Mouse (Mus musculus): ENCODE data around the gene Ptprn. TPM values are rescaled to one million over a fixed set of nuclear protein-coding genes. Genes with fewer than 3 reads are reported as not detected.

Ptprn gene
- not detected for total RNA-seq (2021)
- long read RNA-seq, experiment 1 = 0 reads
- long read RNA-seq, experiment 2 = 0 reads

DNA sequence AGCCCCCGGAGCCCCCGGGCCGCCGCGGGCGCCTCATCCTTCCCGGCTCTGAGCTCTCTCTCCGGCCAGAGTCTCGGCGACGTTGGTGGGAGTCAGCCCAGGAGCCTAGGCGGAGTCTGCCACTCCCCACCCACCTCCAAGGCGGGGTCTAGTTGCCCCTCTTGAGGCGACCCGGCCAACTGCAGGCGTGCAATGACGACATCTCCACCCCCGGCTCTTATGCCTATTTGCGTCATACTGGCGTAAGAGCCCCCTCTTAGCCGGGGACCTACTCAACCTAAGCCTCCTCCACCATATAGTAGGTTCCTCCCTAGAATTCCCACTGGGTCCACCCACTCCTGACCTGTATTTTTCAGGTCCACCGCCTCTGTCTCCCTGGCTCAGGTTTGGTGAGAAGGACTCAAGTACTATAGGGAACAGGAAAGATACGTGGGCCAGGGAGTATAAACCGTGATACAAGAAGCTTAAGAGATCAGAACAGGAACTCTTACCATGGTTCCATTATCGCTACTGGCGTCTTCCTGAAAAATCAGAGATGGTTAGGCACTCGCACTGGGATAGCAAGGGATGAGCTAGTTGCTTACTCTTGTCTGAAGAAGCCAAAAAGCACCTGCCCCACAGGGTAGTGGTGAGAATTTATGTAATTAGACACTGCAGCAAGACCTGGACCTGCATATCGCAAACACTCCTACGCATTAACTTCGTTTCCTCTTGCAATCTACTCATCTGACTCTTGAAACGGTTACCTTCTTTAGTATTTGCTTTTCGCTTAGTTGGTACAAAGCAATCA, at the start of gene Ptprn:
Gene Ptprn (minus strand): TSS at position 412 of the 790 bp plus-strand sequence.
- Histone ChIP-seq H3K4me3 (no peak within 1 kb of the TSS), H3K27ac (no peak within 1 kb of the TSS)
- TF ChIP-seq CTCF (IDR thresholded peaks at IDR 0.05) = no peak
- intact Hi-C loops (cut with DNase I) = no loop called here
- DNase-seq = no peak

DNA sequence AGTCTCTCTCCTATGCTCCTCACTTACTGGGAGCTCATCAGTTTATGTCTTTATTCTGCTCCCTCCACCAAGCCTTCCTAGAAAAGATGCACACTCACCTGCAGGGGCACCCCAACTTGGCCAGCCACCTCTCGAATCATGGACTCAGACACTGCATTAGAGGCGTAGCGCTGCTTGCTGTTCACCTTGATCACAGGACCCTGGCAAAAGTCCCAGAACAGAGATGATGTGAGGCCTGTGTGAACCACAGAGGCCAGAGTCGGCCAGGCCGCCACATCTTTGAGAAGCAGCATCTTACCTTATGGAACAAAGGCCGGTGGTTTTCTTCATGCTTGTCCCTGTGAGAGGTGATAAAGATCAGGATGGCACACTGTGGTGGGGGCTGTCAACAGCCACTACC, 47.4 kb upstream of the Ptprn start:
- no peak overlapping the region for H3K4me3 ChIP-seq
- no peak for DNase-seq
- no peak for TF ChIP-seq CTCF (IDR thresholded peaks at IDR 0.05)
- no peak overlapping the region for H3K27ac ChIP-seq
- intact Hi-C loops (cut with DNase I) = loop anchor here (10.0 kb wide), 1 partner anchor 917 kb away; the partner anchor contains the start of gene Ctdsp1

DNA sequence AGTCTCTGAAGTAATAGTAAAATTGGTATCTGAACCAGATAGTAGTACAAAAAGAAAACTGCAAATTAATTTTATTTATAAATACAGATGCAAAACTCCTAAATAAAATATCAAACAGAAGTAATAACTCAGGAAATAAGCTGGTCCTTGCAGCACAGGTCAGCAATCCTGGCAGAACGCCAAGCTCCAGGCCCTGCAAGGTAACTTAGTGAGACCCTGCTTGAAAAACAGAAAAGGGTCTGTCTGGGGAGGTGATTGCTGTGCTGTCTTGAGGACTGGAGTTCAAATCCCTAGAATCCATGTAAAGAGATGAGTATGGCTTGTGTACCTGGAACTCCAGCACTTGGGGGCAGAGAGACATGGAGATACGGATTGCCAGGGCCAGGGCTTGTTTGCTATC, 40.4 kb upstream of the Ptprn start:
- H3K4me3 ChIP-seq = no peak overlapping the region
- no peak for DNase-seq
- TF ChIP-seq CTCF (IDR thresholded peaks at IDR 0.05) = no peak
- no peak overlapping the region for H3K27ac ChIP-seq
- intact Hi-C loops (cut with DNase I) = no loop called here

DNA sequence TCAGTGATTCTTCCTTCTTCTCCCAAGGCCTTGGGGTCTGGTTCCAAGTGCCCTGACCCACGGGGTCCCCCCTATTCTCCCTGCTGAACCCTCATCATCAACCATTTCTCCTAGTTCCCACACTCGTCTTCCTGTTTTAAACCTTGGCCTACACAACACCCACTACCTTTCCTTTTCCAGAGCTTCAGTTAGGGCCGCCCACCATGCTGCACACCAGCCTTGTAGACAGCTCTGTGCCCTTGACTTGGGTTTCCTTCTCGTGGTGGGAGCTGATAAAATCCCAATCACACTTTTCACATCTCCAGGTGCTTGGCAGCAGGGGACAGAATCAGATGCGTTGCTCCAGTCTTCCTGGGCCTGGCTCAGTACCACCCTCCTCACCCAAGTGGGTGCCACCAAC, 30.0 kb upstream of the Ptprn start:
- Histone ChIP-seq H3K27ac (no peak overlapping the region), H3K4me3 (no peak overlapping the region)
- no peak for DNase-seq
- TF ChIP-seq CTCF (IDR thresholded peaks at IDR 0.05) = no peak
- intact Hi-C loops (cut with DNase I) = no loop called here

DNA sequence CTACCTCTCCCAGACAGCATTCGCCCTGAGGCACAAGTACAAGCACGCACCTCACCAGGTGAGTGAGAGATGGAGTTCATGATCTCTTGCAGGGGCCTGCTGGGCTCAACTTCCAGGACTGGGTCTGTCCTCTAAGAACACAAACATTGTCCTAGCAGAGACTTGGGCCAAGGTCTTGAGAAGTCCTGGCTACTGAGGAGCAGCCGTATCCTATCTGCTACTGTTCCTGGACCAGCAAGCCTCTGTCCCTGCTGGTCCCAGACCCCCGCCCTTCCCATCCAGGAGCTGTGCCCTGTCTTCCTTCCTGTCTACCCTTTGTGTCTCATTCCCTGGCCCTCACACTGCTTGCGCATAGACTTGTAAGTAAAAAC, 29.0 kb upstream of the Ptprn start:
- Histone ChIP-seq H3K27ac (no peak overlapping the region), H3K4me3 (no peak overlapping the region)
- TF ChIP-seq CTCF (IDR thresholded peaks at IDR 0.05) = no peak
- intact Hi-C loops (cut with DNase I) = no loop called here
- DNase-seq = no peak

DNA sequence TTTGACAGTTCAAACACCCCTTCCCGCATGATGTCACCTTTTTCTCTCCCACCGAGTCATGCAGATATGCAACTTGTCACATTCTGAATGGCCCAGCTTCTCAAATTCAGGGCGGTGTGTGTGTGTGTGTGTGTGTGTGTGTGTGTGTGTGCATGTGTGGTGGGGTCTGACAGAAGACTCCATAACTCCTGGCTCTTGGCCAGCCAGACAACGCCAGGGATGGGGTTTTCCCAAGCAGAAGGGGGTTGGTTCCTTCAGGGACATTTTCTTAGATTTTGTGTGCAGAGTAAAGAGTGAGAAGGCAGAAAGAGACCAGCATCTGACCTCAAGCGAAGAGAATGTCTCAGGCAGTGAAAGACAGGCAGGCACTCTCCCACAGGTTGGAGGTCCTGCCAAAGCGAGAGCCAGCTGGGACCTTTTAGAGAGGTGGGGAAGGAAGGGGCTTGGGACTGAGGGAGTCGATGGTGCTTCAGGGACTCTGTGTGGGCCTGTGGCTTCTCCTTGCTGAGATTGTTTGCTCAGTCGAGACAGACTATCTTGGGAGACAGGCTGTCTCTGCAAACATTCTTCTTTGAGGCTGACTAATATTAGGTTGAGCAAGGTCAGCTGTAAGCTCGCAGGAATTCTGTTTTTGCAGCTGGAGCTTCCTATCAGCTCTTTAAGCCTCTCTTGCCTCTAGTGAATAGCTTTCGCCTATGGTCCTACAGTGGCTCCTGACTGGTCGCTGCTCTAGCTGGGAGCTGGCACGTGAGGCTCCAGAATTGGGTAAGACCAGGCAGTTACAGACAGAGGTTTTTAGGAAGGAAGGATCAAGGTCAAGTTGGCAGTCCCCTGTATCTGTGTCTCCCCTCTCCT, 28.4 kb upstream of the Ptprn start:
- Histone ChIP-seq H3K27ac (no peak overlapping the region), H3K4me3 (no peak overlapping the region)
- no peak for TF ChIP-seq CTCF (IDR thresholded peaks at IDR 0.05)
- intact Hi-C loops (cut with DNase I) = no loop called here
- no peak for DNase-seq

DNA sequence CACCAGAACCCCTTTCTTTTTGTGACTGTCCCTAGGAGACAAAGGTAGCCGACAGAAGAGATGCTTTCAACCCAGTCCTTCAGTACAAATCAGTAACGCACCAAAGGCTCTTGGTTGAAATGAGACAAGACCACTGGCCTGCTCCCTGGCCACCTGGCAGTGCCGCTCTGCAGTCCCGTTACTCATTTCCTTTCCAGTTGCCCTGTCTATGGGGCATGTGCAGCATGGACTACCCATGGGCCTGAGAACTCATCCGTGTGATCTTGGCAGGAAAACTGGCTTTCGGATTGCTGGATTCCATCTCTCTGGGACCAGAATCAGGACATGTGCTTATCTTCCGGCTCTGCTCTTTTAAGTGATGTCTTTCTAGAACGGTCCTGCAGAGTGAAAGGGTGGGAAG, 27.0 kb upstream of the Ptprn start:
- H3K4me3 ChIP-seq = no peak overlapping the region
- DNase-seq = no peak
- no peak for TF ChIP-seq CTCF (IDR thresholded peaks at IDR 0.05)
- intact Hi-C loops (cut with DNase I) = no loop called here
- H3K27ac ChIP-seq = no peak overlapping the region

DNA sequence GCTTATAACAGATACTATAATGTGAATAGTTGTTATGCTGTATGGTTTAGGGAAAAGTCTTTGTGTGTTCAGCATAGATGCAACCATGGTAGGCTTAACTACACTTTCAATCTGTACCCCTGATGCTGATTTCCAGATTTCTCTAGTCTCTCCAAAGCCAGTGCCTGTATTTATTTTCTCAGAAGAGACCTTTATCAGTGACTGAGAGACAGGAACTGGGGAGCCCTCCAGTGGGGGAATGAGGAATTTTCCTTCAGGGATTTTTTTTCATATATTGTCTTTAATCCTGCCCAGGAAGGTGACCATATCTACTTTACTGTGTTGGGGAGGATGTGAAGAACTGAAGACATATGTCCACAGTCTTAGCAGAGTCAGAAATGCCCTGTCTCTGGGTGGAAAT, 26.3 kb upstream of the Ptprn start:
- no peak overlapping the region for H3K4me3 ChIP-seq
- intact Hi-C loops (cut with DNase I) = no loop called here
- H3K27ac ChIP-seq = no peak overlapping the region
- no peak for DNase-seq
- TF ChIP-seq CTCF (IDR thresholded peaks at IDR 0.05) = peak; percentile 46

DNA sequence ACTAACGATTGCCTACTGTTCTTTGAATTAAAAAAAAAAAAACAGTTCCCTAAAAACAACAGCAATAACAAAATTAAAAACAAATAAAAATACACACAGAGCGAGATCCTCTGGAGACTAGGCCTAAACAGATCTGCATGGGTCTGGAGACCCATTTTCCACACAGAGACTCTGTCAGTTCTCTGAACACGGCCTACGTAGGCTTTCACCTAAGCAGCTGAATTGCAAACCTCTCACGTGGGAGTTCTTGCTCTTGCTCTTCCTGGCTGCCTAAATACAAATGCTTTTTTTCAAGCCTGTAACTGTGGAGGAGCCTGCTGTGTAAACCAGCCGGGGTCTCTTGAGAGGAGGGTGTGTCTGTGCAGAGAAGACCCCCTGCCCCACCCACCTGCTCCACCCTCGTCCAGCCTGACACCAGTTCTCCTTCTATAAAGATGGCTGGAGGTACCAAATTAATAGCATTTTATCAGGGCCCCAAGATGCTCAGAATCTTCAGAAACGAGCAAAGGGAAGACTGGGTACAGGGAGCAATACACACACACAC, 25.7 kb upstream of the Ptprn start:
- DNase-seq = no peak
- Histone ChIP-seq H3K4me3 (no peak overlapping the region), H3K27ac (no peak overlapping the region)
- TF ChIP-seq CTCF (IDR thresholded peaks at IDR 0.05) = no peak
- intact Hi-C loops (cut with DNase I) = no loop called here

DNA sequence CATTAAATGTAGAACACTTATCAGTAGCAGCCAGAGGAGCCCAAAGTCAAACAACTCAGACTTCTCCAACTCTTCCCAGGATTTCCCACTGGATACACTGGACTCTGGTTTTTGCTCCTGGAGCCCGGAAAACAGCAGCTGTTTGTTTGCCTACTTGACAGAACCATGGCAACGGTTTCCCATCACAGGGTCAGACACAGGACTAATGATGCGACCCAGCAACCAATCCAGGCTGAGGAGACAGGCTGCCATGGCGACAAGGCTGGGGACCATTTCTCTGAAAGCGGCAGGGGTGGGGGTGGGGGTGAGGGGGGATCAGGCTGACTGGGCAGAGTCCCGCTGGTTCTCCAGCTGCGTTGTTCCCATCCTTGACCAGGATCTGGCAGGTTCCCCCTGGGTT, 25.1 kb upstream of the Ptprn start:
- TF ChIP-seq CTCF (IDR thresholded peaks at IDR 0.05) = no peak
- Histone ChIP-seq H3K27ac (no peak overlapping the region), H3K4me3 (no peak overlapping the region)
- DNase-seq = no peak
- intact Hi-C loops (cut with DNase I) = no loop called here

DNA sequence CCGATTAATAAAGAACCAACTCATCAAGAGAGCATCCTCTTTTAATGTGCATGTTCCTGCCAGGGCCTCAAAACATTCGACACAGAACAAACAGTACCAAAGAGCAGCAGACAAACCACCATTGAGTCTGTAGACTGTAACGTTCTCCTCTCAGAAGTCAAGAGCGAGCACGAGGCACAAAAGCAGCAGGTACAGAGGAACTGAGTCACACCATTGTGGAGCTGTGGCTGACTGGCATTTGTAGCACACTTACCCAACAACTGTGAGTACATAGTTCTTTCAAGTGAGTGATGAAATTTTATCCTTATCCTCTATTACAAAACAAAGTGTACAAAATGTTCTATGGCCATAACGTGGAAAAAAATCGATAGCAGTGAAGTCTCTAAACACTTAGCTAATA, 20.6 kb upstream of the Ptprn start:
- intact Hi-C loops (cut with DNase I) = no loop called here
- Histone ChIP-seq H3K27ac (no peak overlapping the region), H3K4me3 (no peak overlapping the region)
- no peak for TF ChIP-seq CTCF (IDR thresholded peaks at IDR 0.05)
- DNase-seq = no peak

DNA sequence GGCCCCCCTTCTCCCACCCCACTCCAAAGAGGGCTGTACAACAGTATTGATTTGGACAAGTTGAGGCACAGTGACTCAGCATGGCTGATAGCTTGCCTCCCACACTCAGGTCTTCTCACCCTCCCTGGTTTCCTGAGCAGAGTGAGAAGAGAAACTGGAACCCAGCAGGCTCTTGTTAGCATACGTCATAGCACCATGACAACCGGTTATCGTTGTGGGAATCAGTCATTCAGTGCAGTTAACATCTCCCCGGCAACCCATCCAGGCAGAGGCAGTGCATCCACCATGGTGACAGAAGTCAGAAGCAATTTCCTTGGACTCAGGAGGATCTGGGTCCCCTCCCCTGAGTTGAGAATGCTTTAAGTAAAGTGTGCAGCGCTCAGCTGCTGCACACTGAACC, 18.7 kb upstream of the Ptprn start:
- intact Hi-C loops (cut with DNase I) = no loop called here
- no peak overlapping the region for H3K27ac ChIP-seq
- no peak for TF ChIP-seq CTCF (IDR thresholded peaks at IDR 0.05)
- DNase-seq = no peak
- H3K4me3 ChIP-seq = no peak overlapping the region

DNA sequence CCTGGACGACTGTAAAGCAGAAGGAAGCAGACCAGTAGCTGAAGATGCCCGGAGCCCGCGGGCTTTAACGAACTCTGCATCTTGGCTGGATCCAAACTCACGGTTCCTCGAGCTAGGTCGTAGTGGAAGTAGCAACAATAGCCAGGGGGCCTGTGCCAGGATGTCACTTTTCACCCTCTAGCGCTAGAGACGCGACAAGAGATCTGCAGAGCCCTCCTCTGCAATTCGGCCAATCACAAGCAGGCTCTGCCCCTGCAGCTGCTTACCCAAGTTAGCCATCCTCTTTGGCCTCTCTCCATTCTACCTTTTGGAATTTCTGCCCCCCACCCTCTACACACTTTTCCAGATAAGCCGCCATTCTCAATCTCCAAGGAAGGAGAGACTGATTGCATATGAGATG, 13.9 kb upstream of the Ptprn start, which contains the start of gene Resp18:
Gene Resp18 (minus strand): TSS at position 188 of the 400 bp plus-strand sequence.
- intact Hi-C loops (cut with DNase I) = no loop called here
- H3K4me3 ChIP-seq = no peak within 1 kb of the TSS
- TF ChIP-seq CTCF (IDR thresholded peaks at IDR 0.05) = no peak
- no peak for DNase-seq
- H3K27ac ChIP-seq = no peak within 1 kb of the TSS

All from gastrocnemius, adult 2 months (tissue).